Mouse (Mus musculus): ENCODE measurements around the gene Kcnh1.
A peak's percentile ranks its signal among the peaks of the same experiment; 100 is the strongest.

The Kcnh1 gene

GRCm38 (mm10) chr1:192522376-192523178 is 332.0 kb downstream of the Kcnh1 start:
- DNase-seq (ENCODE audit: low read depth, low spot score): peak; percentile 75

- peak; percentile 40 for DNase-seq (ENCODE audit: low read depth, low spot score)
Observed at GRCm38 (mm10) chr1:192525711-192526350, 335.3 kb downstream of the Kcnh1 start.

- no peak for DNase-seq (ENCODE audit: low read depth, low spot score)
Observed at GRCm38 (mm10) chr1:192531490-192532146, 341.0 kb downstream of the Kcnh1 start.

GRCm38 (mm10) chr1:192532212-192532611 is 341.6 kb downstream of the Kcnh1 start:
- DNase-seq (ENCODE audit: low read depth, low spot score): no peak

GRCm38 (mm10) chr1:192533016-192533415 is 342.4 kb downstream of the Kcnh1 start:
- DNase-seq (ENCODE audit: low read depth, low spot score): no peak

GRCm38 (mm10) chr1:192536440-192536839 is 345.9 kb downstream of the Kcnh1 start:
- no peak for DNase-seq (ENCODE audit: low read depth, low spot score)

GRCm38 (mm10) chr1:192537169-192537568 is 346.6 kb downstream of the Kcnh1 start:
- DNase-seq (ENCODE audit: low read depth, low spot score): no peak

GRCm38 (mm10) chr1:192542093-192542492 is 351.5 kb downstream of the Kcnh1 start:
- no peak for DNase-seq (ENCODE audit: low read depth, low spot score)

- DNase-seq (ENCODE audit: low read depth, low spot score): no peak
Observed at GRCm38 (mm10) chr1:192543686-192544085, 353.1 kb downstream of the Kcnh1 start.

- no peak for DNase-seq (ENCODE audit: low read depth, low spot score)
Observed at GRCm38 (mm10) chr1:192544091-192544490, 353.5 kb downstream of the Kcnh1 start.

- no peak for DNase-seq (ENCODE audit: low read depth, low spot score)
Observed at GRCm38 (mm10) chr1:192544901-192545300, 354.3 kb downstream of the Kcnh1 start.

- no peak for DNase-seq (ENCODE audit: low read depth, low spot score)
Observed at GRCm38 (mm10) chr1:192546843-192547242, 356.3 kb downstream of the Kcnh1 start.

- DNase-seq (ENCODE audit: low read depth, low spot score): no peak
Observed at GRCm38 (mm10) chr1:192550561-192550960, 360.0 kb downstream of the Kcnh1 start.

- DNase-seq (ENCODE audit: low read depth, low spot score): no peak
Observed at GRCm38 (mm10) chr1:192555516-192555915, 364.9 kb downstream of the Kcnh1 start.

- DNase-seq (ENCODE audit: low read depth, low spot score): no peak
Observed at GRCm38 (mm10) chr1:192557978-192558594, 367.5 kb downstream of the Kcnh1 start.

GRCm38 (mm10) chr1:192559341-192559740 is 368.8 kb downstream of the Kcnh1 start:
- no peak for DNase-seq (ENCODE audit: low read depth, low spot score)

Data from ZHBTc4 (cell line).